Mouse (Mus musculus): Measurements from ENCODE around the gene Speer4b. TPM values are rescaled to one million over a fixed set of nuclear protein-coding genes. Genes with fewer than 3 reads are reported as not detected.
"Not testable (repeated sequence)": the region's sequence is repeated elsewhere in the genome, so short reads cannot be mapped to it uniquely, and the experiment has no call there.

The Speer4b gene
- polyA plus RNA-seq (2011; ENCODE audit: insufficient read depth, insufficient read length, low read depth, missing spikeins): not detected in 2 replicates

GRCm38 (mm10) chr5:27501338-27501737, at the start of gene Speer4b:
Gene Speer4b (minus strand): TSS chr5:27501438.
- H3K27ac ChIP-seq (ENCODE audit: insufficient read depth, low read length); H3K9ac ChIP-seq (ENCODE audit: low read depth, poor library complexity, severe bottlenecking); H3K4me1 ChIP-seq (ENCODE audit: control insufficient read depth, insufficient read depth, low read length); H3K9me3 ChIP-seq (replicated peaks; ENCODE audit: control insufficient read depth, insufficient read depth, low read length, poor library complexity, severe bottlenecking); H3K36me3 ChIP-seq (ENCODE audit: control insufficient read depth, insufficient read depth, low read length, poor library complexity, severe bottlenecking); H3K27me3 ChIP-seq (ENCODE audit: control insufficient read depth, insufficient read depth, low read length, poor library complexity, severe bottlenecking); H3K4me3 ChIP-seq (ENCODE audit: low read depth, low read length): not testable (repeated sequence)

- Histone ChIP-seq H3K27ac (ENCODE audit: insufficient read depth, low read length) (no peak overlapping the region), H3K4me3 (ENCODE audit: low read depth, low read length) (no peak overlapping the region), H3K27me3 (ENCODE audit: control insufficient read depth, insufficient read depth, low read length, poor library complexity, severe bottlenecking) (no peaks in the 10 kb centered on the region), H3K9ac (ENCODE audit: low read depth, poor library complexity, severe bottlenecking) (no peak overlapping the region), H3K36me3 (ENCODE audit: control insufficient read depth, insufficient read depth, low read length, poor library complexity, severe bottlenecking) (no peaks in the 10 kb centered on the region), H3K9me3 (replicated peaks; ENCODE audit: control insufficient read depth, insufficient read depth, low read length, poor library complexity, severe bottlenecking) (no peaks in the 10 kb centered on the region), H3K4me1 (ENCODE audit: control insufficient read depth, insufficient read depth, low read length) (no peaks in the 10 kb centered on the region)
- no peak for TF ChIP-seq POLR2A (IDR thresholded peaks at IDR 0.05; ENCODE audit: insufficient read depth, low read length)
These were observed 48.1 kb upstream of the Speer4b start for GRCm38 (mm10) chr5:27549291-27549690.

- H3K9me3 ChIP-seq (replicated peaks; ENCODE audit: control insufficient read depth, insufficient read depth, low read length, poor library complexity, severe bottlenecking): no peaks in the 10 kb centered on the region
- H3K4me3 ChIP-seq (ENCODE audit: low read depth, low read length): no peak overlapping the region
These were observed 43.6 kb upstream of the Speer4b start for GRCm38 (mm10) chr5:27544816-27545270.

GRCm38 (mm10) chr5:27526906-27527305, 25.7 kb upstream of the Speer4b start:
- Histone ChIP-seq H3K36me3 (ENCODE audit: control insufficient read depth, insufficient read depth, low read length, poor library complexity, severe bottlenecking) (no peaks in the 10 kb centered on the region), H3K4me1 (ENCODE audit: control insufficient read depth, insufficient read depth, low read length) (no peaks in the 10 kb centered on the region), H3K9me3 (replicated peaks; ENCODE audit: control insufficient read depth, insufficient read depth, low read length, poor library complexity, severe bottlenecking) (no peaks in the 10 kb centered on the region), H3K27ac (ENCODE audit: insufficient read depth, low read length) (no peak overlapping the region), H3K4me3 (ENCODE audit: low read depth, low read length) (no peak overlapping the region), H3K9ac (ENCODE audit: low read depth, poor library complexity, severe bottlenecking) (no peak overlapping the region), H3K27me3 (ENCODE audit: control insufficient read depth, insufficient read depth, low read length, poor library complexity, severe bottlenecking) (no peaks in the 10 kb centered on the region)
- TF ChIP-seq EP300 (IDR thresholded peaks at IDR 0.05; ENCODE audit: insufficient read depth, low read depth, low read length) (no peak), POLR2A (IDR thresholded peaks at IDR 0.05; ENCODE audit: insufficient read depth, low read length) (no peak), CTCF (IDR thresholded peaks at IDR 0.05; ENCODE audit: low read depth, low read length) (no peak)

More at GRCm38 (mm10) chr5:27544816-27545270, 43.6 kb upstream of the Speer4b start:
- H3K27ac ChIP-seq (ENCODE audit: insufficient read depth, low read length): no peak overlapping the region
- no peak for TF ChIP-seq CTCF (IDR thresholded peaks at IDR 0.05; ENCODE audit: low read depth, low read length)
- no peak for TF ChIP-seq EP300 (IDR thresholded peaks at IDR 0.05; ENCODE audit: insufficient read depth, low read depth, low read length)
- no peak for TF ChIP-seq POLR2A (IDR thresholded peaks at IDR 0.05; ENCODE audit: insufficient read depth, low read length)
- H3K9ac ChIP-seq (ENCODE audit: low read depth, poor library complexity, severe bottlenecking): no peak overlapping the region
- H3K4me1 ChIP-seq (ENCODE audit: control insufficient read depth, insufficient read depth, low read length): no peaks in the 10 kb centered on the region
- no peaks in the 10 kb centered on the region for H3K36me3 ChIP-seq (ENCODE audit: control insufficient read depth, insufficient read depth, low read length, poor library complexity, severe bottlenecking)
- H3K27me3 ChIP-seq (ENCODE audit: control insufficient read depth, insufficient read depth, low read length, poor library complexity, severe bottlenecking): no peaks in the 10 kb centered on the region

GRCm38 (mm10) chr5:27518716-27519115, 17.5 kb upstream of the Speer4b start:
- H3K9ac ChIP-seq (ENCODE audit: low read depth, poor library complexity, severe bottlenecking): no peak overlapping the region
- no peaks in the 10 kb centered on the region for H3K4me1 ChIP-seq (ENCODE audit: control insufficient read depth, insufficient read depth, low read length)
- H3K4me3 ChIP-seq (ENCODE audit: low read depth, low read length): no peak overlapping the region
- no peaks in the 10 kb centered on the region for H3K36me3 ChIP-seq (ENCODE audit: control insufficient read depth, insufficient read depth, low read length, poor library complexity, severe bottlenecking)
- no peak for TF ChIP-seq POLR2A (IDR thresholded peaks at IDR 0.05; ENCODE audit: insufficient read depth, low read length)
- TF ChIP-seq CTCF (IDR thresholded peaks at IDR 0.05; ENCODE audit: low read depth, low read length): no peak
- no peak for TF ChIP-seq EP300 (IDR thresholded peaks at IDR 0.05; ENCODE audit: insufficient read depth, low read depth, low read length)
- H3K27ac ChIP-seq (ENCODE audit: insufficient read depth, low read length): no peak overlapping the region
- no peaks in the 10 kb centered on the region for H3K27me3 ChIP-seq (ENCODE audit: control insufficient read depth, insufficient read depth, low read length, poor library complexity, severe bottlenecking)
- no peaks in the 10 kb centered on the region for H3K9me3 ChIP-seq (replicated peaks; ENCODE audit: control insufficient read depth, insufficient read depth, low read length, poor library complexity, severe bottlenecking)

GRCm38 (mm10) chr5:27490942-27491341, 10.3 kb downstream of the Speer4b start:
- Histone ChIP-seq H3K4me3 (ENCODE audit: low read depth, low read length) (no peak overlapping the region), H3K27ac (ENCODE audit: insufficient read depth, low read length) (no peak overlapping the region), H3K36me3 (ENCODE audit: control insufficient read depth, insufficient read depth, low read length, poor library complexity, severe bottlenecking) (no peaks in the 10 kb centered on the region), H3K9ac (ENCODE audit: low read depth, poor library complexity, severe bottlenecking) (no peak overlapping the region), H3K27me3 (ENCODE audit: control insufficient read depth, insufficient read depth, low read length, poor library complexity, severe bottlenecking) (no peaks in the 10 kb centered on the region), H3K9me3 (replicated peaks; ENCODE audit: control insufficient read depth, insufficient read depth, low read length, poor library complexity, severe bottlenecking) (no peaks in the 10 kb centered on the region), H3K4me1 (ENCODE audit: control insufficient read depth, insufficient read depth, low read length) (no peaks in the 10 kb centered on the region)
- no peak for TF ChIP-seq CTCF (IDR thresholded peaks at IDR 0.05; ENCODE audit: low read depth, low read length)
- no peak for TF ChIP-seq POLR2A (IDR thresholded peaks at IDR 0.05; ENCODE audit: insufficient read depth, low read length)
- no peak for TF ChIP-seq EP300 (IDR thresholded peaks at IDR 0.05; ENCODE audit: insufficient read depth, low read depth, low read length)
